Mouse (Mus musculus) kidney, embryonic 14.5 days (tissue): ENCODE results near the gene Fut1. TPM values are rescaled to one million over a fixed set of nuclear protein-coding genes. Genes with fewer than 3 reads are reported as not detected.

Experiments
- ATAC-seq: fragments of 200-750 bp; cut with Nextera tagmentation; 2 replicates; pipeline ENCODE4 v1.8.0; 2017; ENCODE audit warnings: moderate number of reproducible peaks, mild to moderate bottlenecking, moderate TSS enrichment, moderate library complexity; ENCODE audit not compliant: low FRiP score, low TSS enrichment
- H3K27ac ChIP-seq: fragments of 300-500 bp; sonication (generic); 2 replicates; pipeline ENCODE4 v1.5.1; 2014; ENCODE audit warnings: low read depth, mild to moderate bottlenecking, low read length, moderate library complexity, mixed read lengths
- H3K27me3 ChIP-seq: fragments of 300-500 bp; sonication (generic); 2 replicates; pipeline ENCODE4 v1.6.1; 2014; ENCODE audit warnings: mild to moderate bottlenecking, low read length; ENCODE audit not compliant: control insufficient read depth, insufficient read depth
- H3K36me3 ChIP-seq: fragments of 300-500 bp; sonication (generic); 2 replicates; pipeline ENCODE4 v1.6.1; 2014; ENCODE audit warnings: low read length, mixed read lengths; ENCODE audit not compliant: control insufficient read depth, insufficient read depth
- H3K4me1 ChIP-seq: fragments of 300-500 bp; sonication (generic); 2 replicates; pipeline ENCODE4 v1.6.1; 2014; ENCODE audit warnings: low read length, mixed read lengths; ENCODE audit not compliant: control insufficient read depth, insufficient read depth
- H3K4me2 ChIP-seq: fragments of 300-500 bp; sonication (generic); replicated peaks from 2 replicates; pipeline ENCODE4 v1.6.1; 2014; ENCODE audit warnings: low read depth, mild to moderate bottlenecking, low read length
- H3K4me3 ChIP-seq: fragments of 300-500 bp; sonication (generic); 2 replicates; pipeline ENCODE4 v1.5.1; 2014; ENCODE audit warnings: mild to moderate bottlenecking, low read length
- H3K9ac ChIP-seq: fragments of 300-500 bp; sonication (generic); 2 replicates; pipeline ENCODE4 v1.6.1; 2014; ENCODE audit warnings: low read depth, mild to moderate bottlenecking, low read length, moderate library complexity
- H3K9me3 ChIP-seq: fragments of 300-500 bp; sonication (generic); 2 replicates; pipeline ENCODE4 v1.6.1; 2016; ENCODE audit warnings: low read length; ENCODE audit not compliant: control insufficient read depth
- WGBS: fragments of 180-500 bp; shearing (Covaris S2); extraction: QIAGEN DNeasy Blood & Tissue Kit; methylation state at CpG from one replicate; pipeline ENCODE4 v1.1.7; 2014; 5-methylcytosine and 5-hydroxymethylcytosine counted together
- polyA plus RNA-seq: library from polyadenylated mRNA; unstranded; fragments of >200 nt; fragmentation: Nextera tagmentation; extraction: Ambion mirVana; gene quantifications from 2 replicates; pipeline ENCODE4 v1.2.1, GENCODE M21; 2014

Fut1 gene
- polyA plus RNA-seq, 1 experiment from 2014 or later, result 0.14 TPM

DNA sequence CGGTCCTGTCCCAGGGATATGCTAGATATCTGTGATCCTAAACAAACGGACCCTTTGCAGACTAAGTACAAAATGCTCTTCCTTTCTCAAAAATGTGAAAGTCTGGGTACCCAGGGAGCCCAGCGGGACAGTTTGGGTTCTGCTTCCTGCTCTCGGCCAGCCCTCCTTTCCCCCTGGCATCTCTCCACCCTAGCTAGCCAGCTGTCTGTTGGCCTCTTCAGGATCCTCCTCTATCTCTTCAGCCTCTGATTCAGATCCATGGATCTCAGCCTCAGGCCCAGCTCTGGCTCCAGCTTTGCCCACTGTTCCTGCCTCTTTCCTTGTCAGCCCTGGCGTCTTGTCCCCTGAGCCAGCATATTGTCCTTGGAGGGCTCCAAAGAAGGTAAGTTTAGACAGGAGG lies 25.0 kb downstream of the Fut1 start:
- H3K9me3 ChIP-seq, result no peaks in the 10 kb centered on the region
- no peak for ATAC-seq
- H3K4me1 ChIP-seq, result peaks cover 46% of the 10 kb centered on the region
- peak overlapping the region; percentile 46; the same call in 1 of the 2 replicates for H3K4me3 ChIP-seq
- H3K4me2 ChIP-seq, result peak overlapping the region; percentile 82
- 0 out of 2 replicates have a peak overlapping the region, but pooled peaks have one; percentile 24 for H3K27ac ChIP-seq
- 79% methylated on average over 5 of the region's 5 CpGs for WGBS
- no peak overlapping the region; the same call in 1 of the 2 replicates for H3K9ac ChIP-seq
- no peaks in the 10 kb centered on the region for H3K27me3 ChIP-seq
- no peaks in the 10 kb centered on the region for H3K36me3 ChIP-seq

DNA sequence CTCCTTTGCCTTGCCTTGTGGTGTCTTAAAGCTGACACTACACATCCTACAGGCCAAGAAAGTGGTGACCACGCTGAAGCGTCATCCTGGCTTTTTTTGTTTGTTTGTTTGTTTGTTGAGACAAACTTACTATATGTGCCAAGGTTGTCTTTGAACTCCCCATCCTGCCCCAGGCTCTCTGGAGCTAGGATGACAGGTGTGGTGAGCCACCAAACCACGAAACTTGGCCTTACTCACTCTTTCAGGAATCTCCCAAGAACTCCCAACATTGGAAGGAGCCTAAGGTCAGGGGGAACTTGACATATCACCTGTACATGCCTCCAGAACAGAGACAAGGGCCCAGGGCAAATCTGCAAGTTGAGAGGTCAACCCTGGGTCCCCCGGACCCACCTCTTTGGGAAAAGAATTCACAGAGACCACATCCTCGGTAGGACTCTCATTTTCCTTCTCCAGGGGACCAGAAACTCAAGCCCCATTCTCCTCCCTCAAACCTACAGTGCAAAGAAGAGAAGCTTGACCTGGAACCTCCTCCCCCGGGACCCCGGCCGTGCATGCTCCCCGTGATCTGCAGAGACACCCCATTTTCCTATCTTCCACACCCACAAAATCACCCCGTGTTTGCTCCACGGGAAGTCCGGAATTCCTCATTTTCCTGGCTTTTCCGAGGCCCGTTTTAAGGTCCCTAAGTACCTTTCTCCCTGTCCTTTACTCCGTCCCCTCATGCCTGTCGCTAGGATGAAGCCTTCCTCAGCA lies 25.6 kb downstream of the Fut1 start:
- peak overlapping the region; percentile 92 for H3K27ac ChIP-seq
- no peak for ATAC-seq
- WGBS, result 30% methylated on average over 16 of the region's 16 CpGs

DNA sequence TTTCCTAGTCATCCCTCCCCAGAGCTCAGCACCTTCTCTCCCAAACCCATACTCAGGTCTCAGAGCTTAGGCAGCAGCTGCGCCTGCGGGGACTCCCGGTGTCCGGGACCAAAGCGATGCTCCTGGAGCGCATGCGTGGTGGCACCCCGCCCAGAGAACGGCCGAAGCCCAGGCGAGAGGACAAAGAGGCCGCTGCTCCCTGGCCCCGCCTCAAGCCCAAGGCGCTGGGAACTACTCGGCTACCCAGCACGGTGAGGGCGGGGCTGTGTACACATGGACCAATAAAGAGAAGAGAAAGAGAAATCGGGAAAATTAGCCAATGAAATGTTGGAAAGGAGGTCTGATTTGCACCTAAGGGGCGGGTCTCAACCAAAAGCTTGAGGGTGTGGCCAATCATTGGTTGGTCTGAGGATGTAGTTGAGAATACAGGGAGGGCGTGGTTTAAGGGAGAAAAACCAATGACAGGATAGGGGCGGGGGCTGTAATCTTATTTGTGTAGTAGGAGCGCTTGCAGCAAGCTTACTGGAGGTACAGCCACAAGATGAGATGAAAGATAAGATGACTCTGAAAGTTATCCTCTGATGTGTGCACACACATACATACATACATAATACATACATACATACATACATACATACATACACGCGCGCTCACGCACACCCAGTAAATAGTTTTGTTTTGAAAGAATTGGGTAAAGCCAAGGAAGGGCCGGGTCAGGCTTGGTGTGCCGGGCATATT lies 26.5 kb downstream of the Fut1 start:
- peak overlapping the region; percentile 92 for H3K27ac ChIP-seq
- peak overlapping the region; percentile 76 for H3K9ac ChIP-seq
- ATAC-seq, result peak; percentile 94
- no peaks in the 10 kb centered on the region for H3K36me3 ChIP-seq
- no peaks in the 10 kb centered on the region for H3K27me3 ChIP-seq
- H3K4me2 ChIP-seq, result peak overlapping the region; percentile 82
- WGBS, result 2% methylated on average over 28 of the region's 28 CpGs
- H3K9me3 ChIP-seq, result no peaks in the 10 kb centered on the region
- peak overlapping the region; percentile 46 for H3K4me3 ChIP-seq
- H3K4me1 ChIP-seq, result peaks cover 46% of the 10 kb centered on the region

More for the DNA sequence above, 25.6 kb downstream of the Fut1 start:
- peaks cover 46% of the 10 kb centered on the region for H3K4me1 ChIP-seq
- H3K9me3 ChIP-seq, result no peaks in the 10 kb centered on the region
- peak overlapping the region; percentile 46 for H3K4me3 ChIP-seq
- peak overlapping the region; percentile 76 for H3K9ac ChIP-seq
- no peaks in the 10 kb centered on the region for H3K27me3 ChIP-seq
- peak overlapping the region; percentile 82 for H3K4me2 ChIP-seq
- H3K36me3 ChIP-seq, result no peaks in the 10 kb centered on the region

DNA sequence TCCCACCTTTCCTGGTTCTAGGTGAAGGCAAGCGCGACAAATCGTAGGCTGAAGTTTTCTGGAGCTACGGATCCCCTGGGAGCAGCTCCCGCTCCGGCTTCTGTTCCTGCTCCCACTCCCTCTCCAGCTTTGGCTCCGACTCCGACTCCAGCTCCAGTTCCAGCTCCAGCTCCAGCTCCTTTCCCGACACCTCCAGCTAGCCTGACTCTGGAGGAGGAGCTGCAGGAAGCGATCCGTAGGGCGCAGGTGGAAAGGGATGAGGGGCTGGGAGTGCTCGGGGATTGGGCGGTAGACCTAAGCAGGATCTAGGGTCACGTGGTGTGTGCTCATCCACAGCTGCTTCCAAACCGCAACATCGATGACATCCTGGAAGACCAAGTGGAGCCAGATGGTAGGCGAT lies 27.1 kb downstream of the Fut1 start:
- no peaks in the 10 kb centered on the region for H3K9me3 ChIP-seq
- H3K9ac ChIP-seq, result peak overlapping the region; percentile 50
- H3K4me3 ChIP-seq, result peak overlapping the region; percentile 46
- H3K36me3 ChIP-seq, result no peaks in the 10 kb centered on the region
- peaks cover 46% of the 10 kb centered on the region for H3K4me1 ChIP-seq
- no peaks in the 10 kb centered on the region for H3K27me3 ChIP-seq
- 7% methylated on average over 18 of the region's 18 CpGs for WGBS
- H3K4me2 ChIP-seq, result peak overlapping the region; percentile 74
- peak overlapping the region; percentile 85 for H3K27ac ChIP-seq
- ATAC-seq, result no peak

DNA sequence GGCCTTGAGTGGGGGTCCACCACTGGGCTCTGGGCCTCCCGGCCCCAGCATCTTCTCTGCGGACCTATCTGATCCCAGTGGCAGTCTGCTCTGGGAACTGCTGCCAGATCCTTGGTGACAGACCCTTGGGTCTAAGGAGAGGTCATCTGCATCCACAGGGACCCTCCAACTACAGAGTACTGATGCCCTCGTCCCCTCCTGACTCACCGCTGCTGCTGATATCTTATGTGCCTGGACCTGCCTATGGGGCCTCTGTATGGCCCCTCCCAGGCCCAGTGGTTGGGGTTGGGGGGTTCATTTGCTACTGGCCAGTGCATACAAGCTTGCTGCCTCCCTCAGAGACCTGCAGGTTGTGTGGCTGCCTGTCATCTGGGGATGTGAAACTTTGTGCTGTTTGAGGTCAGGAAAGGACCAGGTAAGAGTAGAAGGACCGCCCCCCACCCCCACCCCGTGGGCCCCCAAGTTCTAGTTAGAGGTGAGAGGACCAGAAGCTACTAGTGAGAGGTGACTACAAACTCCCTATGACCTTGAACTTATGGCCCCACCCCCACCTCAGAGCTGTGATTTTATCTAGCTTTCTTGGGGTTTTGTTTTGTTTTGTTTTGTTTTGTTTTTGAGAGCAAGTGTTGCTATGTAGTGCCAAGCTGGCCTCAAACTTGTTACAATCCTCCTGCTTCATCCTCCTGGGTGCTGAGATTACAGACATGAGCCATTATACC lies 27.9 kb downstream of the Fut1 start:
- Histone ChIP-seq H3K9ac (no peak overlapping the region), H3K27me3 (no peaks in the 10 kb centered on the region), H3K4me3 (no peak overlapping the region; the same call in 1 of the 2 replicates), H3K4me1 (peaks cover 38% of the 10 kb centered on the region), H3K36me3 (no peaks in the 10 kb centered on the region), H3K4me2 (peak overlapping the region; percentile 74; the same call in 1 of the 2 replicates), H3K9me3 (no peaks in the 10 kb centered on the region), H3K27ac (0 out of 2 replicates have a peak overlapping the region, but pooled peaks have one; percentile 85)
- no peak for ATAC-seq
- 67% methylated on average over 6 of the region's 6 CpGs for WGBS

DNA sequence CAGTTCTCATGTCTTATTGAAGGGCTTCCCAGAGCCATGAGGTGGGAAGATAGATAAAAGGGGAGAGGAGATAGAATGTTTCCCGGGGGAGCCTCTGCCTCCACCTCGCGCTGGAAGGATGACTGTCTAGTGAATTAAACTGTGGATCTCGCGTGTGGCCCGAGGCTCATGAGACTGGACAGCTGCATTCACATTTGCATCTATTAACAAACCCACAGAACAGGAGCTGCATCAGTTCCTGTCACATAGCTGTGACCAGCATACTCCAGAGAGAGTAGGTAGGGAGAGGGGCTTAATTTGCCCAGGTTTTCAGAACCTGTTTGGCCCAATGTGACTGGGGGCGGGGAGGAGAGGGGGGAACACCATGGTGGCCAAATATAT lies 28.5 kb downstream of the Fut1 start:
- Histone ChIP-seq H3K9me3 (no peaks in the 10 kb centered on the region), H3K4me3 (no peak overlapping the region), H3K27ac (no peak overlapping the region), H3K36me3 (no peaks in the 10 kb centered on the region), H3K9ac (no peak overlapping the region), H3K4me1 (peaks cover 33% of the 10 kb centered on the region), H3K4me2 (no peak overlapping the region), H3K27me3 (no peaks in the 10 kb centered on the region)
- WGBS, result 86% methylated on average over 7 of the region's 7 CpGs
- ATAC-seq, result no peak

DNA sequence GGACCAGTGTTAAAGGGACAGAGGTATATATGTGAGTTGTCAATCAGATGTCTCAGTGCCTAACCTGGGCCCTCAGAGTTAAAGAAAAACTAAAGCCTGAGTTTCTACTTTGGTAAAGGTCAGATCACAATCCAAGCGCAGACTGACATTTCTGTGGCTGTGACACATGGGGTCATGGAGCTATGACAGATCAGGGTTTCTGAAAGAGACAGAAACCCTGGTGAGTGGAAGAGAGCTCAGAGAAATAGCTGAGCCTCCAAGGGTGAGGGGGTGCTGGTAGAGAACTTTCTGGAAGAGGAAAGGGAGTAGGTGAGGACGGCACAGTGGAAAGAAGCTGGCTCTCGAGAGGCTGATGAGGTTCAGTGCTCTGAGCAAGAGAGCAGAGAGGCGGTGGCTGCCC lies 29.6 kb downstream of the Fut1 start:
- no peak overlapping the region for H3K4me2 ChIP-seq
- H3K36me3 ChIP-seq, result no peaks in the 10 kb centered on the region
- H3K9me3 ChIP-seq, result no peaks in the 10 kb centered on the region
- WGBS, result 63% methylated on average over 4 of the region's 4 CpGs
- no peak overlapping the region for H3K9ac ChIP-seq
- H3K4me3 ChIP-seq, result no peak overlapping the region
- no peak overlapping the region for H3K27ac ChIP-seq
- H3K27me3 ChIP-seq, result no peaks in the 10 kb centered on the region
- no peak for ATAC-seq
- H3K4me1 ChIP-seq, result peaks cover 24% of the 10 kb centered on the region

DNA sequence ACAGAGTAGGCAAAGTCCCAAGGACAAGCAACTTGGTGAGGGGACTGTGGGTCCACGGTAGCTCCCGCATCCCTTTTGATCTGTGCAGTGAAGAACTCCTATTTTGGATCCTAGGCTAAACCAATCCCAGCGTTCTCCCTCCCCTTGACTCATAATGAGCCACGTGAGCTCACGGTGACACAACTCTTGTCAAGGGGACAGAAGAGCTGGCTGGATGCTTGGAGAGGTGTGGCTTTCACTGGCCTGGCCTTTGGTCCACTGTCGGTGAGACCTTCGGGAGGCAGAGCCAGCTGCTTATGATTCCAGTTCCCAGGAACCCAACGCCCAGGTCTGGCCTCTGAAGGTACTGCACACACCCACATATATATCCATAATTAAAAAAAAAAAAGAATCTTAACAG lies 32.3 kb downstream of the Fut1 start:
- Histone ChIP-seq H3K36me3 (no peaks in the 10 kb centered on the region), H3K9ac (no peak overlapping the region), H3K9me3 (no peaks in the 10 kb centered on the region), H3K27me3 (no peaks in the 10 kb centered on the region), H3K27ac (no peak overlapping the region), H3K4me3 (no peak overlapping the region), H3K4me2 (no peak overlapping the region), H3K4me1 (peaks cover 7% of the 10 kb centered on the region; the same call in 1 of the 2 replicates)
- 76% methylated on average over 8 of the region's 8 CpGs for WGBS
- ATAC-seq, result no peak
